Mouse (Mus musculus): ENCODE data around the gene Cpa2.

Cpa2 gene

GRCm38 (mm10) chr6:30541009-30541799 is at the start of gene Cpa2:
Gene Cpa2 (plus strand): TSS chr6:30541582.
- DNase-seq (ENCODE audit: low spot score), result no peak

GRCm38 (mm10) chr6:30499049-30499448 is 42.3 kb upstream of the Cpa2 start:
- DNase-seq (ENCODE audit: low spot score), result no peak

- no peak for DNase-seq (ENCODE audit: low spot score)
These were observed 32.6 kb upstream of the Cpa2 start for GRCm38 (mm10) chr6:30508824-30509223.

- peak; percentile 99 for DNase-seq (ENCODE audit: low spot score)
These were observed 31.8 kb upstream of the Cpa2 start, which contains the start of the genes Tmem209 and Ssmem1 for GRCm38 (mm10) chr6:30509265-30510239. Gene Tmem209 (minus strand): TSS chr6:30509783. Gene Ssmem1 (plus strand): TSS chr6:30509849.

- DNase-seq (ENCODE audit: low spot score), result no peak
These were observed 31.1 kb upstream of the Cpa2 start for GRCm38 (mm10) chr6:30510291-30510690.

- no peak for DNase-seq (ENCODE audit: low spot score)
These were observed 27.1 kb upstream of the Cpa2 start for GRCm38 (mm10) chr6:30514242-30514641.

GRCm38 (mm10) chr6:30520400-30520799 is 21.0 kb upstream of the Cpa2 start:
- no peak for DNase-seq (ENCODE audit: low spot score)

GRCm38 (mm10) chr6:30525456-30526332 is 15.7 kb upstream of the Cpa2 start:
- no peak for DNase-seq (ENCODE audit: low spot score)

GRCm38 (mm10) chr6:30526586-30527515 is 14.5 kb upstream of the Cpa2 start:
- DNase-seq (ENCODE audit: low spot score), result no peak

- no peak for DNase-seq (ENCODE audit: low spot score)
These were observed 12.6 kb upstream of the Cpa2 start for GRCm38 (mm10) chr6:30528800-30529199.

GRCm38 (mm10) chr6:30535340-30535739 is 6.0 kb upstream of the Cpa2 start:
- no peak for DNase-seq (ENCODE audit: low spot score)

GRCm38 (mm10) chr6:30538240-30538639 is 3.1 kb upstream of the Cpa2 start:
- DNase-seq (ENCODE audit: low spot score), result no peak

- no peak for DNase-seq (ENCODE audit: low spot score)
These were observed 2.6 kb upstream of the Cpa2 start for GRCm38 (mm10) chr6:30538800-30539199.

- DNase-seq (ENCODE audit: low spot score), result no peak
These were observed 895 bp downstream of the Cpa2 start for GRCm38 (mm10) chr6:30542277-30542676.

GRCm38 (mm10) chr6:30543077-30543476 is 1.7 kb downstream of the Cpa2 start:
- no peak for DNase-seq (ENCODE audit: low spot score)

- DNase-seq (ENCODE audit: low spot score), result no peak
These were observed 2.5 kb downstream of the Cpa2 start for GRCm38 (mm10) chr6:30543851-30544250.

- no peak for DNase-seq (ENCODE audit: low spot score)
These were observed 4.3 kb downstream of the Cpa2 start for GRCm38 (mm10) chr6:30545689-30546088.

GRCm38 (mm10) chr6:30546571-30547273 is 5.3 kb downstream of the Cpa2 start:
- no peak for DNase-seq (ENCODE audit: low spot score)

GRCm38 (mm10) chr6:30547274-30547645 is 5.9 kb downstream of the Cpa2 start:
- no peak for DNase-seq (ENCODE audit: low spot score)
